Mouse (Mus musculus) thymus, postnatal 10 days (tissue): Measurements from ENCODE around the gene Mboat7.

Experiments used
- DNase-seq, 2 experiments: peaks; one replicate each; pipeline ENCODE4 v3.0.0; 2021; ENCODE audit warnings: low spot score in 2 of 2

The Mboat7 gene

DNA sequence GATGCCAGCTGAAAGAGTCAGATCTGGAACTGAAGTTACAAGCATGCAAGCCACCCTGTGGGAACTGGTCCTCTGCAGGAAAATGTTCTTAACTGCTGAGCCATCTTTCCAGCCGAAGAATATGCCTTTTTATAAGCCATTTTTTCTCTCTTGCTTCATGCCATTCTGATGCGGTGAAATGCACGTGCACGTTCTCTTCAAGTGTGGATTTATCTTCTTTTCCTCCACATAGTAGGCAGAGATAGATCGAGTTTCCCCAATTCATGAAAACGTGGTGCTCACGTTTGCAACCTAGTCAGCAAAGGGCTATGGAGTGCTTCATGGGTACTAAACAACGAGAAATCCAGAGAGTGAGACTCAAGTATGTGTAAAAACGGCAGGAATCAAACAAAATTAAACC lies 49.5 kb downstream of the Mboat7 start:
- no peak for DNase-seq

DNA sequence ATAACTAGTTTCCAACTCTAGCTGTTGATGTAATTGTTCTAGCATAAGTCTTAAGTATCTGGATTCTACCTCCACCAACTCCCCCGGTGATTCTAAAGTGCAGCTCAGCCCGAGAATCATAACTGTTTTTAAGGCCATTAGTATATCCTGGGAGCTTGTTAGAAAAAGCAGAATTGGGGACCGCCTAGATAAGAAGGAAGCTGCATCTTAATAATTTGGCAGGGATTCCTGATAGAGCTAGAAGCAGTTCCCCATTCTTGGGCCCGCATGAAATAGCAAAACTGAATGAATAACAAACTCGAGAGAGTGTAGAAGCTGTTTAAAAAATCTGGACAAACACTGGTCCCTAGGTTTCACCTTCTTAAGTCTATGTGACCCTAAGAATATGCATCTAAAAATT lies 49.9 kb downstream of the Mboat7 start:
- DNase-seq = no peak

DNA sequence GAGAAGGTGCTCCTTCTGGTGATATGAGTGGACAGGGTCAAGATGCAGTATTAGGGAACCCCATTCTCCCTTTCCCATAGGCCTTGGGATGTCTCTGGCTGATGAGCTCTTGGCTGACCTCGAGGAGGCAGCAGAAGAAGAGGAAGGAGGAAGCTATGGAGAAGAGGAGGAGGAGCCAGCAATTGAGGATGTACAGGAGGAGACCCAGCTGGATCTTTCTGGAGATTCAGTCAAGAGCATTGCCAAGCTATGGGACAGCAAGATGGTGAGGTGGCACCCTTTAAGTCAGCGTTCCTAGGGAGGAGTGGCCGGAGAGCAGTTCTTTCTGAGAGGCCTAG lies 62.9 kb downstream of the Mboat7 start:
- DNase-seq = no peak

DNA sequence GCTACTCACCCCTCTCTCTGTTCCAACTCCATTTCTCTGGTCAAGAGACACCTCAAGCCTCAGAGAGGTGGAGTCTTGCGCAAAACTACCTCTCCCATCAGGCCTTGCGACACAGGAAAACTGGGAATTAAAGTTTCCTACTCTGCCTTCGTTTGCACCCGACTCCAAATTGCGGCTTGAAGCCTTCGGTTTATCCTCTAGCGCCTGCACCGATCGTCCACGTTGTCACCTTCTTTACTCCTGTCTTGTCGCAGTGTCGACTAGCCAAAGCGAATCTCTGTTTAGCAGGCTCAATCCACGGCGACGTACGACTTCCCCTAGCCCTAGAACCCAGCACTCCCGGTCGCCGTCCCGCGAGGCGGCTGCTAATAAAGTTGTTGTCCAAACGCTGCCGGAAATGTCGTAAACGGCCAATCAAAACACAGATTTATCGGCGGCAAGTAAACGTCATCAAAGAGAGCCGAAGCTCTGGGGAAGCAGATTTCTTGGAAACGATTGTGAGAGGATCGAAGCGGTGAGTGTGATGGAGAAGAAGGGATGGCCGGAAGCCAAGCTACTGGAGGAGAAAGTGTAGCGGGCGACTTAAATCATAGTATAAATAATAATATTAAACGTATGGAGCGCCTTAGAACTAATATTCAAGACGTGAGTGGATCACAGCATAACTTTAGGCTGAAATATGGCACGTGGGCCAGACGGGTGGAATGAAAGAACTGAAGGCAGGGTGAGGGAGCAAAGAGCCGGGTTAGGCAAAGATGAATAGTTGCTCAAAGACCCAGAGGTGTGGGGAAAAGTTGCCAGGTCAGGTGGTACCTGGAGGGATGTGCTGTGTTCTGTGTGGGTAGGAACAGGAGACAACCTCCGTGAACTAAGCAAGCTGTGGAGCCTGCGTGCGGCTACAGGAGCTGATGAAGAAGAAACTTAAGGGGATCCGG lies 63.5 kb downstream of the Mboat7 start, which contains the start of the genes Tfpt and Prpf31:
TSS of gene Tfpt (minus strand) at position 387 of the 935 bp plus-strand sequence.
TSS of gene Prpf31 (plus strand) at position 443 of the 935 bp plus-strand sequence.
- DNase-seq = peak; percentile 85 to 87

DNA sequence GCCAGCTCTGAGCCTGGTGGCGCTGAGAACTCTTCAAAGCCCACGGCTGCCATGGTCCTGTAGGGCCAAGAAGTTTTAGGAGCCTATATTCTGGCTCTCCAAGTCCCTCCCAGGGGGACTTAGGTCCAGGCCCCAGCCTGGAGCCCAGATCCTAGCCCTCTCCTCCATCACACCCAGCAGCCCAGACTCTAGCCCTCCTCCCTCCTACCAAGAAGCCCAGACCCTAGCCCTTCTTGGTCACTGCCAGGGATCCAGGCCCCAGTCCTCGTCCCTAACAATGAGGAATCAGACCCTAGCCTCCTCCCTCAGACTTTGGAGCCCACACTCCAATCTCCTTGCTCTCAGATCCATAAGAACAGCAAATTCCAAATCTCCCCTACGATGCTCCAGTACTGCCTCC lies 64.3 kb downstream of the Mboat7 start:
- DNase-seq = no peak
